Mouse (Mus musculus) embryonic fibroblast, embryonic 13.5 days (primary cell): Measurements from ENCODE around the gene Cops7a. TPM values are rescaled to one million over a fixed set of nuclear protein-coding genes. Genes with fewer than 3 reads are reported as not detected.

Source experiments
- H3K27ac ChIP-seq: 2 replicates; pipeline ENCODE4 v1.5.1; 2012; ENCODE audit warnings: low read length, control low read depth, inconsistent platforms; ENCODE audit not compliant: insufficient read depth
- H3K4me1 ChIP-seq: 2 replicates; pipeline ENCODE4 v1.6.1; 2011; ENCODE audit warnings: low read length; ENCODE audit not compliant: control insufficient read depth, insufficient read depth
- H3K4me3 ChIP-seq: 2 replicates; pipeline ENCODE4 v1.5.1; 2011; ENCODE audit warnings: mild to moderate bottlenecking, control low read depth, low read length; ENCODE audit not compliant: insufficient read depth
- CTCF ChIP-seq: IDR thresholded peaks from 2 replicates; pipeline ENCODE4 v1.5.1; 2011; ENCODE audit warnings: mild to moderate bottlenecking, control low read depth, low read length, moderate library complexity, borderline replicate concordance; ENCODE audit not compliant: insufficient read depth
- POLR2A ChIP-seq: IDR thresholded peaks from 2 replicates; pipeline ENCODE4 v1.6.1; 2011; ENCODE audit warnings: low read depth, mild to moderate bottlenecking, control low read depth, low read length, moderate library complexity
- polyA plus RNA-seq: library from polyadenylated mRNA; stranded (reverse); fragments of >200 nt; gene quantifications from 2 replicates; pipeline ENCODE4 v1.2.4, GENCODE M21; 2011; ENCODE audit warnings: low read depth; ENCODE audit not compliant: missing spikeins, insufficient read length

Gene Cops7a
- polyA plus RNA-seq, 1 experiment: 94.3 TPM

DNA sequence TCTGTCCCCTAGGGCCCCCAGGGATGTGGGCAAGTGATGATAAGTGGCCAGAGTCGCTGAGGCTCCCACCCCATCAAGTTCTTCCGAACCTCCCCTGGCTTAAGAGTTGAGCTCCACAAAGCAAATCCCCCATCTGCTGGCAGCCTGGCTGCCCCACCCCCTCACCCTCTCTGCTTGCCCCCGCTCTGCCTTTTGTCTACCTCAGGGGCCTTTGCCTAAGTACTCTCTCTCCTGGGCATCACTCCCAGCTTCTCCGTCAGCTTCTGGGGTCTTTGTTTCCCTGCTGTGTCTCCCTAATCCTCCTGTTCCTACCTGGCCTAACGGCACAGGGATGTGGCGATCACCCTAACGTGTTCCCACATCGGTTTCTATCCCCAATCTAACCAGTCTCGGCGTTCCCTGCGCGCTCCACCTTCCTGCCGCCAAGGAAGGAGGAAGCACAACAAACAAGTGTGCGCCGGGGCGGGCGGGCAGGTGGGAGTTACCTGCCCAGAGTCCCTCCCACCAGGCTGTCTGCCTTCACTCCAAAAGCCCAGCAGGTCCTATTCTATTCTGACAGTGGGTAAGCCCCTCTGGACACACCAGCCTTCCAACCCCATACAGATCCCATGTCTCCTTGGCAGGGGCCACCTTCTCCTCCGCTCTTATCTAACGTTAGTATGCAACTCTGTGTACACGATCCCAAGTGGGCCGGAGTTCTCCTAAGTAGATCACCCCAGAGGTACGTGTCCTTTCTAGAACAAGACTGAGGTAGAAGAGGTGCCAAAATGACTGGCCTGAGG, 50.0 kb downstream of the Cops7a start:
- TF ChIP-seq POLR2A (peak; percentile 12), CTCF (no peak)
- Histone ChIP-seq H3K4me1 (no peaks in the 10 kb centered on the region; the same call in 1 of the 2 replicates), H3K27ac (no peak overlapping the region), H3K4me3 (peak overlapping the region; percentile 56)

DNA sequence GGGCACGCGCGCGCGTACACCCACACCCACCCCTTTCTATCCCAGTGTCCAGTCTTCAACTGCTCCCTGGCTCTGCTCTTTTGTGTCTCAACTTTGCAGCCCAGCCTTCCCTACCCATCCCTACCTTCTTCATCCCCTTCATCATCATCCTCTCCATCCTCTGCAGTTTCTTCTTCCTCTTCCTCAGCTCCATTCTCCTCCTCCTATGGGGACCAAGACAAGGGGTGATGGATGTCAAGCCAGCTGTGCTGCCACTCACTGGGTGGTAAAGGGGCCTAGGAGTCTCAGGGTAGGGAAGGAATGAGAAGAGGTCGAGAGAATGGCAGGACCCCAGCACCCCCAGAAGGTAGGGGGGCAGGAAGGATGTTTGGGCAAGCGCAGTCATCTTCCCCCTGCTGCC, 50.8 kb downstream of the Cops7a start:
- Histone ChIP-seq H3K4me3 (no peak overlapping the region), H3K4me1 (no peaks in the 10 kb centered on the region; the same call in 1 of the 2 replicates), H3K27ac (no peak overlapping the region)
- TF ChIP-seq POLR2A: no peak
- no peak for TF ChIP-seq CTCF

GRCm38 (mm10) chr6:124913721-124914285, 51.5 kb downstream of the Cops7a start:
- TF ChIP-seq CTCF (no peak), POLR2A (no peak)
- Histone ChIP-seq H3K4me3 (no peak overlapping the region), H3K27ac (no peak overlapping the region), H3K4me1 (no peaks in the 10 kb centered on the region; the same call in 1 of the 2 replicates)

DNA sequence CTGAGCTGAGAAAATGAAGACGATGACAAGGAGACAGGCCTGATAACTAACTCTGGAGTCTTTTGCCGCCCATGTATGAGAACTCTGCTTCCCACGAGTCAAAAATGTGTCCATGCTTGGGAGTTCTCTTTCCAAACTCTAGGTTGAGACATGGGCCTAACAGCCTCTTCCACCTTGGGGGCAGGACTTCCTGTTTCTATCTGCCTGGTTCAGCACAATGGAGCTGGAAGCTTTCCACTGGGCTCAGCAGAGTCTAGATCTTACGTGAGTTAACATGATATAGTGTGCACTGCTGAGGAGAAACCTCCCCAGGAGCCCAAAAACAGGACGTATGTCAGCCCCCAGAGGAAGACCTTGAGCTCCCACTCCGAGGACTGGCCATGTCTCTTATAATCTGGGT, 52.1 kb downstream of the Cops7a start:
- Histone ChIP-seq H3K4me1 (no peaks in the 10 kb centered on the region), H3K27ac (no peak overlapping the region), H3K4me3 (no peak overlapping the region)
- TF ChIP-seq CTCF: no peak
- peak; percentile 26; the same call in 1 of the 2 replicates for TF ChIP-seq POLR2A

GRCm38 (mm10) chr6:124911533-124912218, 53.7 kb downstream of the Cops7a start, which contains the start of gene Lag3:
Gene Lag3 (minus strand): TSS chr6:124911705.
- H3K4me3 ChIP-seq: no peak within 1 kb of the TSS
- TF ChIP-seq POLR2A: no peak
- no peak for TF ChIP-seq CTCF
- no peak within 1 kb of the TSS for H3K27ac ChIP-seq
- no peaks in the 10 kb centered on the region for H3K4me1 ChIP-seq

DNA sequence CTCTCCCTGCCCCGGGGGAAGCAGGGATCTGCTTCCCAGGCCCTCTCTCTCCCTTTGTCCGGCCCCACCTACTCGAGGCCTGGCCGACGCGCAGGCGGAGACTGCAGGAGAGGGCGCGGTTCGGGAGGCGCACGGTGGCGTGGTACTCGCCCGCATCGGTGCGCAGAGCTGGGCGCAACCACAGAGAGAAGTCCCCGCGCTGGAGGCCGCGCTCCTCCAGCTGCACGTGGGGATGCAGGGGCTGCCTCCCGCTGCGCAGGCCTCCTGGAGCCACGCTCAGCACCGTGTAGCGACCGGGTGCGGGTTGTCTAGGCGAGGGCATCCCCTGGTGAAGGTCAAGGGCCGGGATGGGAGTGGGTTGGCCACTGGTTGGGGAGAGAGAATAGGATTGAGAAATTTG, 55.3 kb downstream of the Cops7a start:
- Histone ChIP-seq H3K4me1 (no peaks in the 10 kb centered on the region), H3K27ac (no peak overlapping the region), H3K4me3 (no peak overlapping the region)
- TF ChIP-seq POLR2A: no peak
- no peak for TF ChIP-seq CTCF

Other genes starting within 250 kb of the Cops7a start
- gene Ptpn6, start 226.8 kb downstream of the Cops7a start, polyA plus RNA-seq: 0.53 and 4.3 TPM in 2 replicates
- gene Grcc10, start 224.2 kb downstream of the Cops7a start, polyA plus RNA-seq: 149 and 157 TPM in 2 replicates
- 0.58 and 0.63 TPM in 2 replicates for gene Gm45234, start 209.5 kb downstream of the Cops7a start, polyA plus RNA-seq
- gene Atn1, start 209.0 kb downstream of the Cops7a start, polyA plus RNA-seq: 75.9 and 77.3 TPM in 2 replicates
- 17.5 and 24.1 TPM in 2 replicates for gene Eno2, start 195.9 kb downstream of the Cops7a start, polyA plus RNA-seq
- not detected in 2 replicates for gene Lrrc23, start 185.8 kb downstream of the Cops7a start, polyA plus RNA-seq
- 9.1 and 11.7 TPM in 2 replicates for gene Spsb2, start 156.9 kb downstream of the Cops7a start, polyA plus RNA-seq
- gene Tpi1, start 151.2 kb downstream of the Cops7a start, polyA plus RNA-seq: 372 and 458 TPM in 2 replicates
- gene Usp5, start 136.1 kb downstream of the Cops7a start, polyA plus RNA-seq: 87.6 and 105 TPM in 2 replicates
- 42.0 and 61.1 TPM in 2 replicates for gene Cdca3, start 136.0 kb downstream of the Cops7a start, polyA plus RNA-seq
- 0.45 and 0.72 TPM in 2 replicates for gene Gnb3, start 125.3 kb downstream of the Cops7a start, polyA plus RNA-seq
- gene P3h3, start 107.8 kb downstream of the Cops7a start, polyA plus RNA-seq: 72.7 and 76.7 TPM in 2 replicates
- 0.55 and 0.63 TPM in 2 replicates for gene Gpr162, start 101.6 kb downstream of the Cops7a start, polyA plus RNA-seq
- not detected in 2 replicates for gene Cd4, start 77.3 kb downstream of the Cops7a start, polyA plus RNA-seq
- gene Lag3, start 53.8 kb downstream of the Cops7a start, polyA plus RNA-seq: 1.2 TPM in 2 replicates
- gene Ptms, start 45.4 kb downstream of the Cops7a start, polyA plus RNA-seq: 602 and 622 TPM in 2 replicates
- 250 and 255 TPM in 2 replicates for gene Mlf2, start 34.2 kb downstream of the Cops7a start, polyA plus RNA-seq
- 1.9 TPM in 1 of 2 replicates, not detected in the other for gene Pianp, start 31.2 kb upstream of the Cops7a start, polyA plus RNA-seq
- gene Zfp384, start 43.6 kb upstream of the Cops7a start, polyA plus RNA-seq: 46.3 and 63.5 TPM in 2 replicates
- gene Ing4, start 74.2 kb upstream of the Cops7a start, polyA plus RNA-seq: 48.3 and 52.2 TPM in 2 replicates
- gene Acrbp, start 84.2 kb upstream of the Cops7a start, polyA plus RNA-seq: 2.5 and 5.4 TPM in 2 replicates
- gene Lpar5, start 102.4 kb upstream of the Cops7a start, polyA plus RNA-seq: not detected in 2 replicates
- gene Chd4, start 130.4 kb upstream of the Cops7a start, polyA plus RNA-seq: 156 and 178 TPM in 2 replicates
- gene Nop2, start 166.4 kb upstream of the Cops7a start, polyA plus RNA-seq: 35.9 and 41.6 TPM in 2 replicates
- gene Iffo1, start 179.7 kb upstream of the Cops7a start, polyA plus RNA-seq: 10.4 and 12.0 TPM in 2 replicates
- gene Gapdh, start 200.9 kb upstream of the Cops7a start, polyA plus RNA-seq: 571 and 859 TPM in 2 replicates
- 75.8 and 137 TPM in 2 replicates for gene Ncapd2, start 226.2 kb upstream of the Cops7a start, polyA plus RNA-seq
- 76.2 and 76.9 TPM in 2 replicates for gene Mrpl51, start 226.3 kb upstream of the Cops7a start, polyA plus RNA-seq